Mouse (Mus musculus) kidney, adult 2 months (tissue): Measurements from ENCODE around the gene Pgf. TPM values are rescaled to one million over a fixed set of nuclear protein-coding genes. Genes with fewer than 3 reads are reported as not detected.
A peak's percentile ranks its signal among the peaks of the same experiment; 100 is the strongest.

Experiments used
- DNase-seq: peaks from one replicate; pipeline ENCODE4 v3.0.0; 2021
- H3K27ac ChIP-seq: fragments of 200-500 bp; 2 replicates; pipeline ENCODE4 v1.5.1; 2012; ENCODE audit warnings: low read depth, low read length, control low read depth, inconsistent platforms; ENCODE audit not compliant: insufficient read depth
- H3K27me3 ChIP-seq: fragments of 200-500 bp; replicated peaks from 2 replicates; pipeline ENCODE4 v1.6.1; 2012; ENCODE audit warnings: mild to moderate bottlenecking, moderate library complexity, low read length, inconsistent platforms; ENCODE audit not compliant: control insufficient read depth, insufficient read depth
- H3K36me3 ChIP-seq: fragments of 200-500 bp; 2 replicates; pipeline ENCODE4 v1.6.1; 2012; ENCODE audit warnings: mild to moderate bottlenecking, moderate library complexity, low read length, inconsistent platforms; ENCODE audit not compliant: control insufficient read depth, insufficient read depth
- H3K4me1 ChIP-seq: fragments of 200-500 bp; 2 replicates; pipeline ENCODE4 v1.6.1; 2011; ENCODE audit warnings: low read length; ENCODE audit not compliant: control insufficient read depth, insufficient read depth
- H3K4me3 ChIP-seq: fragments of 200-500 bp; 2 replicates; pipeline ENCODE4 v1.5.1; 2011; ENCODE audit warnings: mild to moderate bottlenecking, low read depth, low read length, control low read depth; ENCODE audit not compliant: insufficient read depth
- CTCF ChIP-seq: fragments of 200-500 bp; conservative IDR thresholded peaks from 2 replicates; pipeline ENCODE4 v1.5.1; 2011; ENCODE audit warnings: low read depth, mild to moderate bottlenecking, control low read depth, low read length, moderate library complexity, mixed read lengths; ENCODE audit not compliant: insufficient read depth, insufficient read length
- POLR2A ChIP-seq: fragments of 200-500 bp; IDR thresholded peaks from one replicate; pipeline ENCODE4 v1.6.1; 2011; ENCODE audit warnings: low read depth, low read length, control low read depth
- whole genome bisulfite sequencing: fragments of 180-500 bp; shearing (Covaris S2); methylation state at CpG from one replicate; pipeline ENCODE4 v1.1.7; 2018; 5-methylcytosine and 5-hydroxymethylcytosine counted together
- polyA plus RNA-seq: library from polyadenylated mRNA; depleted of rRNA; stranded (reverse); fragments of >200 nt; gene quantifications from 2 replicates; pipeline ENCODE4 v1.2.3, GENCODE M21; 2012

Gene Pgf
- polyA plus RNA-seq, 1 experiment: 1.2 TPM

DNA sequence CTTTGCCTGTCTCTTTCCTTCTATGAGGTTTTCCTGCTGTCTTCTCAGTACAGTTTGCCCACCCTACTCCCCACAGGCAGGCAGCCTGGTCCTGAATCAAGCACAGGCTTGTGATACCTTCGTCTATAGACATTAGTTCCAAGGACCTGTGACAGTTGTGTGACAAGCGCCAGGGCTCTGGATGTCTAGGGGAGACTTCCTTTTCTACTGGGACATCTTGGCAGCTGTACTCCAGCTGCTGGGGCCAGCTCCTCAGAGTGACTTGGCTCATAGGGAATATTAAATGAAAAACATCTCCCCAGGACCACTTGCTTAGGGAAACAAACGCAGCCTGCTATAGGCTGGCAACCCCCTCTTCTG is 6.7 kb downstream of the Pgf start:
- Histone ChIP-seq H3K27ac (no peak overlapping the region), H3K4me3 (no peak overlapping the region), H3K27me3 (no peaks in the 10 kb centered on the region), H3K4me1 (peaks cover 2% of the 10 kb centered on the region; the same call in 1 of the 2 replicates), H3K36me3 (no peaks in the 10 kb centered on the region)
- no peak for TF ChIP-seq POLR2A
- TF ChIP-seq CTCF: no peak
- 87% methylated on average over 3 of the region's 3 CpGs for WGBS
- DNase-seq: no peak

- Histone ChIP-seq H3K4me3 (no peak overlapping the region), H3K4me1 (peaks cover 2% of the 10 kb centered on the region; the same call in 1 of the 2 replicates), H3K36me3 (no peaks in the 10 kb centered on the region), H3K27me3 (no peaks in the 10 kb centered on the region), H3K27ac (no peak overlapping the region)
- peak; percentile 82 for DNase-seq
- TF ChIP-seq CTCF (no peak), POLR2A (no peak)
- 78% methylated on average over 11 of the region's 11 CpGs for WGBS
Measured at GRCm38 (mm10) chr12:85170284-85170947, 7.2 kb downstream of the Pgf start.

DNA sequence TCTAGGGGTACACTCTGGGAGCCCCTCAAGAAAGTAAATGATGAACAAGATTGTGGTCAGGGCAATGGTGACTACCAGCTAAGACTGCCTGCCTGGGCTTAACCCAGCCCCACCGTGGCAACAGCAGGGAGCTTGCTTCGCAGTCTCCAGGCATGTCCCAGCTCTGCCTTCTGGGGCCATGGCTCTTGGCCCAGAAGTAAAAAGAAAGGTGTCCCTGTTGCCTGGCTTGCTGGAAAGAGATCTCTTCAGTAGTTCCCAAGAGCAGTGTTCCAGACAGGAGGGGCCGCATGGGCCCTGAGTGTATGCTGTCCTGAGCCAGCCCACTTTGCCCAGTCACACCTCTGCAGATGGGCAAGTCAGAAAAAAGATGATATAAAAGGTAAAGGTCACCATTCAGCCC is 7.7 kb downstream of the Pgf start:
- no peak for TF ChIP-seq POLR2A
- TF ChIP-seq CTCF: no peak
- H3K27ac ChIP-seq: no peak overlapping the region
- WGBS: 77% methylated on average over 3 of the region's 3 CpGs

DNA sequence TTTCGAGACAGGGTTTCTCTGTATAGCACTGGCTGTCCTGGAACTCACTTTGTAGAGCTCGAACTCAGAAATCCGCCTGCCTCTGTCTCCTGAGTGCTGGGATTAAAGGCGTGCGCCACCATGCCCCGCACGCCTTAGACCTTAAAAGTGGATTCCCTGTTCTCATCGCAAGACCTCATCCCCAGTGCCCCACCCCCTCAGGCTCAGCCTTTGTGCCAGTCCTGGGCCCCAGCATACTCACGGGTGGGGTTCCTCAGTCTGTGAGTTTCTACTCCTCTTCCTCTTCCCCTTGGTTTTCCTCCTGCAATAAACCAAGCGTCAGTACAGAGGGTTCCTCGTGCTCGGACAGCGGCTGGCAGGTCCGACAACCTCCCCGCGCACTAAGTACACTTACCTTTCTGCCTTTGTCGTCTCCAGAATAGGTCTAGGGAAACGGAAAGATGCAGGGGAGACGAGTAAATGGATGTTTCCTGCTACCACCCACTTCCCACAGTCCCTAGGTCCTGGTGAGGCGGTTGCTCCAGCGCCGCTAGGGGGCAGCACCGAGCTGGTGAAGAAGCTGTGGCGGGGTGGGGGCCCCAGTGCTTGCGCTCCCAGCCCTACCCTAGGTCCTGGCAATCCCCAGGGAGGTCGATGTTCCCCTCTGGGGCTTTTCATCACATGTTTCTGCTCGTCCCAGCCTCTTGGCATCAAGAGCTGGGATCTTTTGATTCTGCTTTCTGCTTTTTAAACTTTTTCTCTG is 8.3 kb downstream of the Pgf start:
- Histone ChIP-seq H3K36me3 (no peaks in the 10 kb centered on the region), H3K27ac (no peak overlapping the region), H3K4me1 (peaks cover 2% of the 10 kb centered on the region; the same call in 1 of the 2 replicates), H3K4me3 (no peak overlapping the region), H3K27me3 (no peaks in the 10 kb centered on the region)
- DNase-seq: peak; percentile 70
- 33% methylated on average over 27 of the region's 27 CpGs for WGBS
- no peak for TF ChIP-seq POLR2A
- peak; percentile 79 for TF ChIP-seq CTCF

More for the DNA sequence above, 7.7 kb downstream of the Pgf start:
- Histone ChIP-seq H3K4me3 (no peak overlapping the region), H3K4me1 (peaks cover 2% of the 10 kb centered on the region; the same call in 1 of the 2 replicates), H3K27me3 (no peaks in the 10 kb centered on the region), H3K36me3 (no peaks in the 10 kb centered on the region)
- no peak for DNase-seq

DNA sequence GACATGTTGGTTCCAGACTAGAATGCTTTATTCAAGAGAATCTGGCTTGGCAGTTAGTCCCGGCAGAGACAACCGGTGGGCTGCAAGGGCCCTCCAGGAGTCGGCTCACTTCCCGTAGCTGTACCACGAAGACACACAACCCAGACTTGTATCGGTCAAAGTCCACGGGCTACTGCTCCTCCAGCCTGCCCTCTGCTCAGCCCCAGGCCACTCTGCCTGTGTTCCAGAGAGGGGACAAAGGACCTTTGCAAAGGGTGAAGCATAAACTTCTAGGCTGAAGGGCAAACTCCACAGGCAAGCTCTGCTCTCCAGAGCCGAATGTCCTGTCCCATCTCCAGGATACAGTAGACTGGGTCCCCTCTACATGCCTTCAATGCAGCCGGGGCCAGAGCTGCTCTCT is 11.0 kb downstream of the Pgf start:
- Histone ChIP-seq H3K27me3 (no peaks in the 10 kb centered on the region), H3K4me1 (peaks cover 2% of the 10 kb centered on the region; the same call in 1 of the 2 replicates), H3K27ac (no peak overlapping the region), H3K36me3 (no peaks in the 10 kb centered on the region), H3K4me3 (no peak overlapping the region)
- DNase-seq: peak; percentile 74
- 59% methylated on average over 9 of the region's 9 CpGs for WGBS
- TF ChIP-seq POLR2A (no peak), CTCF (no peak)

DNA sequence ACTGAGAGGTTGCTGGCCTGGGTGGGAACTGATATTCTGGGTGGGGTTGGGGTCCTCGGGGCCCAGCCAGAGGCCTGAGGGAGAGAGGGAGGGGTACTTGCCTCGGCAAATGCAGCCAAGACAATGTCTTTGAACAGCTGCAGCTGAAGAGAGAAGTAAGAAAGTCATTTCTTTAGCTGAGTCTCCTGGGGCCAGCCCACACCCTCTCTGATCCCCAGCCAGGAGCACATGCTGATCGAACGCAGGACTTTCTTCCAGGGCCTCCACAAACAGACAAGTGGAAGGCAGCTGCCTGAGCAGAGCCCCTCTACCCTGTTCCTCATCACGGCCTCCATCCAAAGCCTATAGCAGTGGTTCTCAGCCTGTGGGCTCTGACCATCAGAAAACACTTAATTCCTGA is 12.6 kb downstream of the Pgf start:
- Histone ChIP-seq H3K4me3 (no peak overlapping the region), H3K36me3 (no peaks in the 10 kb centered on the region), H3K27ac (no peak overlapping the region), H3K4me1 (peaks cover 2% of the 10 kb centered on the region; the same call in 1 of the 2 replicates), H3K27me3 (no peaks in the 10 kb centered on the region)
- TF ChIP-seq POLR2A (no peak), CTCF (no peak)
- 87% methylated on average over 5 of the region's 5 CpGs for WGBS
- DNase-seq: no peak

DNA sequence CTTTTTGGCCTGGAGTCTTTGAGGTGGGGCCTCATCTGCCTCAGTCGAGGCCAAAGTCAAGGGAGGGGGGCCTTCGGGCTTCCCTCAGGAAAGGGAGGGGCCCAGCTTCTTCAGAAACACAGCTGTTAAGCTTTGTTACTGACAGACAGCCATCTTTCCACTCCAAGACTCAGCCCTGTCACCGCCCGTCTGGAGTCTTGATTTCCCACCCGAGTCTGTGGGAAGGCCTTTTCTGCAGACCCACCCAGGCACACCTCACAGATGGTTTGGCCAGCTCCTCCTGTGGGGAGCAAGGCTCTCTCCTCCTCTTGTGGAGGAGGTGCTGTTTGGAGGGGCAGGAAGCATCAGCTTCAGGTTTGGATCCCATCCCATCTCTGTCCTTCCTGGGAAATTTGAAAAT is 18.0 kb downstream of the Pgf start:
- 69% methylated on average over 5 of the region's 5 CpGs for WGBS
- no peak overlapping the region for H3K4me3 ChIP-seq
- no peaks in the 10 kb centered on the region for H3K36me3 ChIP-seq
- H3K4me1 ChIP-seq: no peaks in the 10 kb centered on the region
- no peak for DNase-seq
- H3K27ac ChIP-seq: no peak overlapping the region
- no peaks in the 10 kb centered on the region for H3K27me3 ChIP-seq
- TF ChIP-seq CTCF: no peak
- no peak for TF ChIP-seq POLR2A
